Mouse (Mus musculus): Measurements from ENCODE around the gene Sh3kbp1. TPM values are rescaled to one million over a fixed set of nuclear protein-coding genes. Genes with fewer than 3 reads are reported as not detected.
A peak's percentile ranks its signal among the peaks of the same experiment; 100 is the strongest.

Sh3kbp1 gene
- total and polyA plus RNA-seq, 3 experiments, result 45.4 to 85.8 (median 48.2) TPM

DNA sequence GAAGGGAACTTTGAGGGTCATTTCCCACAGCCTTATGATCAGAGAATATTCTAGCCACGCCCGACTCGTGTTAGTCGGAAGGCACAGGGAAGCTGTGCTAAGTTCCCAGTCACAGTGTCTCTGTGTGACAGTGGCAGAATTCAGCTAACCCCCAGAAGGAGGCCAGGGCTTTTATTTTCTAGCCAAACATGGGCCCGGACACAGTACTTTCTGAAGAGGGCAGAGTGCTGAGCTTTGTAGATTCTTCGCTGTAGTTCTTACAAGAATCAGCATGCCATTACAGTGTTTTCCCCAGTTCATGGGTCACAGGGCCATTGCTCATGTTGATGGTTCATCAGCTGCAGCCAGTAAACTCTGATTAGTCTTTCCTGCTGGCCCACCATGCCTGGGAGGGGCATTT, 23.7 kb downstream of the Sh3kbp1 start:
- dilution Hi-C loops (cut with MboI; ENCODE audit: extremely low pct_ligation_motif_present, extremely low pct_unique_long_range_greater_than_20kb, low sequenced_read_pairs), result no loop called here

DNA sequence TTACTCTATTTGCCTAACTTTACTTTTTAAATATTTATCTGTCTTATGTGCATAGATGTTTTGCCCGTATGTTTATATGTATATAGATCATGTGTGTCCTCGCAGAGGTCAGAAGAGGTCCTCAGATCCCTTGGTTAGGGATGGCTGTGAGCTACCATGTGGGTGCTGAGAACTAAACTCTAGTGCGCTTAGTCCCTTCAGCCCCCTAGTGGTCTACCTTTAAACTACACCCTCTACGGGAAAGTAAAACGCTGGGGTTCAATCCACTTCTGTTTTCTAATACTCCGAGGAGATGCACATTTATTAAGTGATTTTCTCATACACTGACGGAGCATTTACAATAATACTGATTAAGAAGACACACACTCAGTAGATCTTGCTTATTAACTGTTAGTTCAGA, 44.3 kb downstream of the Sh3kbp1 start:
- in situ Hi-C loops (cut with MboI; ENCODE audit: low pct_ligation_motif_present, low pct_unique_long_range_greater_than_20kb, low sequenced_read_pairs) (no loop called here), dilution Hi-C loops (cut with MboI; ENCODE audit: extremely low pct_ligation_motif_present, extremely low pct_unique_long_range_greater_than_20kb, low sequenced_read_pairs) (no loop called here)
- H3K27me3 ChIP-seq (replicated peaks), result no peaks in the 10 kb centered on the region
- no peak overlapping the region for H3K4me3 ChIP-seq (replicated peaks in 1 of 3; ENCODE audit: low read depth in 2 of 3, low read length in 2 of 3, poor library complexity in 1 of 3)
- no peak overlapping the region for H3K4me2 ChIP-seq (ENCODE audit: insufficient read depth, low read depth, poor library complexity, severe bottlenecking)
- TF ChIP-seq ZMIZ1 (IDR thresholded peaks at IDR 0.05; ENCODE audit: low read depth, low read length) (no peak), SIN3A (IDR thresholded peaks at IDR 0.05; ENCODE audit: low read length) (no peak), MXI1 (IDR thresholded peaks at IDR 0.05; ENCODE audit: low read depth, low read length) (no peak), USF2 (conservative IDR thresholded peaks at IDR 0.05; ENCODE audit: low read depth, low read length) (no peak), RCOR1 (conservative IDR thresholded peaks at IDR 0.05; ENCODE audit: low read depth, low read length) (no peak), JUN (IDR thresholded peaks at IDR 0.05; ENCODE audit: insufficient read depth, low read depth, low read length) (no peak), EP300 (IDR thresholded peaks at IDR 0.05; ENCODE audit: low read length) (no peak), GABPA (IDR thresholded peaks at IDR 0.05; ENCODE audit: insufficient replicate concordance, low read depth, low read length) (no peak), ZC3H11A (IDR thresholded peaks at IDR 0.05; ENCODE audit: low read depth, low read length) (no peak), MAZ (IDR thresholded peaks at IDR 0.05; ENCODE audit: low read depth, low read length) (no peak), NRF1 (IDR thresholded peaks at IDR 0.05; ENCODE audit: low read depth, low read length) (no peak), MAFK (IDR thresholded peaks at IDR 0.05; ENCODE audit: insufficient replicate concordance, low read length) (no peak), ZKSCAN1 (IDR thresholded peaks at IDR 0.05; ENCODE audit: borderline replicate concordance, low read depth, low read length) (no peak), CHD2 (IDR thresholded peaks at IDR 0.05; ENCODE audit: low read length) (no peak), MAX (IDR thresholded peaks at IDR 0.05; ENCODE audit: low read length) (no peak), HCFC1 (IDR thresholded peaks at IDR 0.05; ENCODE audit: low read depth, low read length) (no peak), USF1 (IDR thresholded peaks at IDR 0.05; ENCODE audit: low read depth, low read length) (no peak), TBP (conservative IDR thresholded peaks at IDR 0.05; ENCODE audit: low read depth, low read length) (no peak), MEF2A (IDR thresholded peaks at IDR 0.05; ENCODE audit: borderline replicate concordance, low read depth, low read length) (no peak), POLR2AphosphoS2 (IDR thresholded peaks at IDR 0.05; ENCODE audit: low read depth, low read length) (no peak), SMC3 (IDR thresholded peaks at IDR 0.05; ENCODE audit: low read depth, low read length) (peak; percentile 17; the same call in 1 of the 2 replicates), CHD1 (IDR thresholded peaks at IDR 0.05; ENCODE audit: low read depth, low read length) (no peak), ELF1 (IDR thresholded peaks at IDR 0.05; ENCODE audit: low read depth, low read length) (no peak), CTCF (conservative IDR thresholded peaks at IDR 0.05 in 1 of 2, IDR thresholded peaks at IDR 0.05 in 1 of 2; ENCODE audit: low read depth in 2 of 2, low read length in 2 of 2) (peak in 1 of 2 experiments; percentile 47; a peak in 2 of 4 replicates), RAD21 (IDR thresholded peaks at IDR 0.05; ENCODE audit: low read depth, low read length) (peak; percentile 13), NELFE (IDR thresholded peaks at IDR 0.05; ENCODE audit: low read depth, low read length) (no peak)
- DNase-seq (ENCODE audit: extremely low read depth), result no peak
- peaks cover 8 to 35% of the 10 kb centered on the region in 2 experiments; a peak in 3 of 4 replicates for H3K4me1 ChIP-seq (ENCODE audit: control insufficient read depth in 1 of 2, insufficient read depth in 2 of 2)
- H3K79me2 ChIP-seq (replicated peaks; ENCODE audit: control insufficient read depth, extremely low read depth, insufficient read depth, poor library complexity, severe bottlenecking), result peaks cover 12% of the 10 kb centered on the region
- H3K27ac ChIP-seq (ENCODE audit: insufficient read depth, low read depth), result no peak overlapping the region
- no peaks in the 10 kb centered on the region for H3K9me3 ChIP-seq (replicated peaks; ENCODE audit: low read length)
- H3K9ac ChIP-seq (ENCODE audit: insufficient read depth, low read depth), result no peak overlapping the region
- H3K36me3 ChIP-seq (replicated peaks in 1 of 2; ENCODE audit: control insufficient read depth in 1 of 2, insufficient read depth in 1 of 2, low read length in 1 of 2), result no peaks in the 10 kb centered on the region

More for the DNA sequence above, 23.7 kb downstream of the Sh3kbp1 start:
- in situ Hi-C loops (cut with MboI; ENCODE audit: low pct_ligation_motif_present, low pct_unique_long_range_greater_than_20kb, low sequenced_read_pairs), result no loop called here
- H3K36me3 ChIP-seq (replicated peaks in 1 of 2; ENCODE audit: control insufficient read depth in 1 of 2, insufficient read depth in 1 of 2, low read length in 1 of 2), result no peaks in the 10 kb centered on the region
- H3K9me3 ChIP-seq (replicated peaks; ENCODE audit: low read length), result no peaks in the 10 kb centered on the region
- peak overlapping the region; percentile 71 for H3K9ac ChIP-seq (ENCODE audit: insufficient read depth, low read depth)
- peaks cover 10% of the 10 kb centered on the region for H3K79me2 ChIP-seq (replicated peaks; ENCODE audit: control insufficient read depth, extremely low read depth, insufficient read depth, poor library complexity, severe bottlenecking)
- peaks cover 6 to 43% of the 10 kb centered on the region in 2 experiments; a peak in 3 of 4 replicates for H3K4me1 ChIP-seq (ENCODE audit: control insufficient read depth in 1 of 2, insufficient read depth in 2 of 2)
- no peak for DNase-seq (ENCODE audit: extremely low read depth)
- H3K4me3 ChIP-seq (replicated peaks in 1 of 3; ENCODE audit: low read depth in 2 of 3, low read length in 2 of 3, poor library complexity in 1 of 3), result peak overlapping the region in 2 of 3 experiments; percentile 20 to 29
- peak overlapping the region; percentile 66 for H3K4me2 ChIP-seq (ENCODE audit: insufficient read depth, low read depth, poor library complexity, severe bottlenecking)
- H3K27ac ChIP-seq (ENCODE audit: insufficient read depth, low read depth), result peak overlapping the region; percentile 95
- TF ChIP-seq POLR2AphosphoS2 (IDR thresholded peaks at IDR 0.05; ENCODE audit: low read depth, low read length) (no peak), MAX (IDR thresholded peaks at IDR 0.05; ENCODE audit: low read length) (0 out of 2 replicates have a peak, but pooled peaks have one; percentile 23), POLR2A (IDR thresholded peaks at IDR 0.05; ENCODE audit: low read depth, low read length) (no peak), TCF12 (IDR thresholded peaks at IDR 0.05; ENCODE audit: low read depth, low read length) (no peak; the same call in 1 of the 2 replicates), SMC3 (IDR thresholded peaks at IDR 0.05; ENCODE audit: low read depth, low read length) (no peak), KAT2A (IDR thresholded peaks at IDR 0.05; ENCODE audit: insufficient replicate concordance, low read length) (0 out of 2 replicates have a peak, but pooled peaks have one; percentile 1), E2F4 (IDR thresholded peaks at IDR 0.05; ENCODE audit: insufficient replicate concordance, low read depth, low read length) (no peak), TBP (conservative IDR thresholded peaks at IDR 0.05; ENCODE audit: low read depth, low read length) (0 out of 2 replicates have a peak, but pooled peaks have one; percentile 1), IRF4 (IDR thresholded peaks at IDR 0.05; ENCODE audit: low read depth, low read length) (no peak), ZC3H11A (IDR thresholded peaks at IDR 0.05; ENCODE audit: low read depth, low read length) (no peak), MXI1 (IDR thresholded peaks at IDR 0.05; ENCODE audit: low read depth, low read length) (peak; percentile 71; the same call in 1 of the 2 replicates)
- no peaks in the 10 kb centered on the region for H3K27me3 ChIP-seq (replicated peaks)
